Mouse (Mus musculus) Patski (cell line): Measurements from ENCODE around the gene Adk. TPM values are rescaled to one million over a fixed set of nuclear protein-coding genes. Genes with fewer than 3 reads are reported as not detected.

Experiments used
- ATAC-seq: fragments of 100-300 bp; one replicate; pipeline ENCODE4 v1.8.0; 2021
- CTCF ChIA-PET: fragments of 350-600 bp; sonication (Branson Sonifier 250); formaldehyde crosslinking; loops from one replicate; lab custom pipeline; 2022; ENCODE audit warnings: inconsistent platforms; lab: Charles Lee
- POLR2A ChIA-PET: fragments of 350-600 bp; sonication (Branson Sonifier 250); formaldehyde crosslinking; loops from one replicate; lab custom pipeline; 2022; ENCODE audit warnings: antibody characterized with exemption, inconsistent platforms; lab: Charles Lee
- DNase-seq: peaks from one replicate; pipeline ENCODE4 v3.0.0-alpha.2; 2011; ENCODE audit warnings: low read depth, low spot score
- H3K27me3 ChIP-seq: fragments of 371-371 bp; one replicate; pipeline ENCODE4 v1.5.1; 2021
- CTCF ChIP-seq: fragments of 100-300 bp; IDR thresholded peaks from one replicate; pipeline ENCODE4 v1.5.1; 2021
- in situ Hi-C: fragments of 300-500 bp; cut with MboI; formaldehyde crosslinking; loops from 3 replicates; pipeline ENCODE4 v1.11.1; 2018; ENCODE audit warnings: low pct_unique_long_range_greater_than_20kb, mixed read lengths
- polyA plus RNA-seq: library from polyadenylated mRNA; unstranded; gene quantifications from one replicate; pipeline ENCODE4 v1.2.3, GENCODE M21; 2021

Adk gene
- polyA plus RNA-seq, 1 experiment from 2014 or later = 55.1 TPM

- DNase-seq = no peak
- ChIA-PET CTCF (interaction anchor here (0.6 kb wide), 1 partner anchor 277 kb away, joined by 3 read pairs; no protein-coding TSS in a partner anchor), POLR2A (no interaction called here)
- ATAC-seq = no peak
- in situ Hi-C loops = no loop called here
- no peak for TF ChIP-seq CTCF
- no peaks in the 10 kb centered on the region for H3K27me3 ChIP-seq
Measured at GRCm38 (mm10) chr14:21181053-21181452, 128.7 kb downstream of the Adk start.

DNA sequence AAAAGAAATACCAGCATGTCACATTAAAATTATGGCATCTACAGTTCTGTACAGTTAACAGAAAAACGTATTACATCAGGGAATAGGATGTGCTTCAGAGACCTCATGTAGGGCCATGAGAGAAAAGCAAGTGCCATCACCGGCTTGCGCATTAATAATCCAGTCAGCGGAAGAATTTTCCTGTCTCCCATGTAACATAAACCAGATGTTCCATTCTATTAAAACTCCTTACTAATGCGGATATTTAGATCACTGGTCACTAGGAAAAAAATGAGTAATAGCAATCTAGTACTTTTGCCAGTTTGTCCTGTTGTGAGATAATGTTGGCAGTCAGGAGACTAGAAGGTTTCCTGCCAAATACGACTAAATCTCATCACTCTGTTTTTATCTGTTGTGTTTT, 139.6 kb downstream of the Adk start:
- in situ Hi-C loops = no loop called here
- no peak for DNase-seq

GRCm38 (mm10) chr14:21192749-21193148, 140.4 kb downstream of the Adk start:
- in situ Hi-C loops = no loop called here
- ChIA-PET POLR2A (no interaction called here), CTCF (no interaction called here)

More for the DNA sequence above, 139.6 kb downstream of the Adk start:
- ChIA-PET POLR2A (no interaction called here), CTCF (no interaction called here)
- no peak for ATAC-seq
- TF ChIP-seq CTCF = no peak
- H3K27me3 ChIP-seq = no peaks in the 10 kb centered on the region

GRCm38 (mm10) chr14:21194336-21194735, 142.0 kb downstream of the Adk start:
- H3K27me3 ChIP-seq = no peaks in the 10 kb centered on the region
- no peak for ATAC-seq
- DNase-seq = no peak
- TF ChIP-seq CTCF = no peak
- in situ Hi-C loops = no loop called here
- CTCF ChIA-PET = interaction anchor here (0.8 kb wide), 1 partner anchor 10 kb away, joined by 3 read pairs; no protein-coding TSS in a partner anchor
- POLR2A ChIA-PET = no interaction called here

More at GRCm38 (mm10) chr14:21192749-21193148, 140.4 kb downstream of the Adk start:
- DNase-seq = no peak
- no peak for TF ChIP-seq CTCF
- H3K27me3 ChIP-seq = no peaks in the 10 kb centered on the region
- ATAC-seq = no peak

DNA sequence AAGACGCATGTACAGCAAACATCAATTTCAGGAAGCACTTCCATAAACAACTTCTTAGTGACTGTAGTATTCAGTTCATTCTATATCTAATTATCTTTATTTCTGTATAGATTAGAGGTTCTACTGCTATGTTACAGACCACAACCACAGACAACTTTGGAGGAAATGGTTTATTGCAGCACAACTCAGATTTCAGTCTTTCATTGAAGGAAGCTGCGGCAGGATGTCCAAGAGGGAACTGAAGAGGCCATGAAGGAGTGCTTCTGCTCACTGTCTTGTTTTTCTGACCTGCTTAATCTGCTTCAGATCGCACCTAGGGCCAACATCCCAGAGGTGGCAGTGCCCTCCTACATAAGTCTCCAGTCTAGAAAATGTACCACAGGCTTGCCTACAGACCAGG, 148.5 kb downstream of the Adk start:
- no peak for DNase-seq
- no peaks in the 10 kb centered on the region for H3K27me3 ChIP-seq
- POLR2A ChIA-PET = no interaction called here
- ATAC-seq = no peak
- in situ Hi-C loops = no loop called here
- CTCF ChIA-PET = no interaction called here
- TF ChIP-seq CTCF = no peak

DNA sequence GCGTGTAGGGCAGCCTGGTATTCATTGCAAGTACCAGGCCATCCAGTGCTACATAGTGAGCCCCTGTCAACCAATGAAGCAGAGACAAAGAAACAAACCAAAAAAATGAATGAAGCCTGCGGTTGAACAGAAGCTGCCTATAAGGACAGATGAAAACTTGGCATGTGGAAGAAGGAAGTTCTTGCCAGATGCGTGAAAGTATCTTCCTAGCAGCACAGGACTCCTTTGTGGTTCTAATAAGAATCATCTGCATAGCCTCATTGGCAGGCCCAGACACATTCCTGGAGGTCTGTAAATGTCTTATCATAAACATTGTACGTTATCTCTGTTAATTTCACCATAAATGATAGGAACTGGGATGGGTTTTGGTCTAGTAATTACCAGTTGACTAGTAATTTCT, 154.1 kb downstream of the Adk start:
- in situ Hi-C loops = no loop called here
- no peak for ATAC-seq
- DNase-seq = no peak
- POLR2A ChIA-PET = interaction anchor here (0.7 kb wide), 1 partner anchor 23 kb away, joined by 3 read pairs; no protein-coding TSS in a partner anchor
- no peaks in the 10 kb centered on the region for H3K27me3 ChIP-seq
- no peak for TF ChIP-seq CTCF
- CTCF ChIA-PET = interaction anchor here (0.7 kb wide), 1 partner anchor 649 kb away, joined by 3 read pairs; no protein-coding TSS in a partner anchor

DNA sequence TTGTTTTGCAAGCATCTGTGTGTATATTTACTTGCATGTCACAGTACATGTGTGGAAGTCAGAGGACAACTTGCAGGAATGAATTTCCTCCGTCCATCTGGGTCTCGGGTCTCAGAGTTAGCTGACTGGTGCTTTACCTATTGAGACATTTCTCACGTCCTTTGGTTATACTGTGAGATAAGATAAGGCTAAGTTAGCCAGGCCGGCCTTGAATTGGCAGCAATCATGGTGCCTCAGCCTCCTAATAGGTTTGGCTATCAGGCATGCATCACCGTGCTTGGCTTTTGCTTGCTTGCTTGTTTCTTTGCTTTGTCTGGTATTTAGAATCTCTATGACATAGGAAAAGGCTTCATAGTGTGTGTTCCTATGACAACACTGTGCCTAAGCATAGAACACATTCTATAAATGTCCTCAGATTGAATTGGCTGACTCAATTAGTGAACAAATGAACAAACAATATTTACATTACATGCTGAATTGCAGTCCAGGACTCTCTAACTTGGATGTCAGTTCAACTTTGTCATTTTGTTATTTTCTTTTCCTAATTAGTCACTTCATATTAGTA, 169.3 kb downstream of the Adk start:
- DNase-seq = no peak
- no peak for ATAC-seq
- in situ Hi-C loops = no loop called here
- no peak for TF ChIP-seq CTCF
- no peaks in the 10 kb centered on the region for H3K27me3 ChIP-seq
- ChIA-PET POLR2A (no interaction called here), CTCF (no interaction called here)

- ATAC-seq (no peak), DNase-seq (no peak)
- no peak for TF ChIP-seq CTCF
- POLR2A ChIA-PET = no interaction called here
- in situ Hi-C loops = no loop called here
- CTCF ChIA-PET = no interaction called here
- no peaks in the 10 kb centered on the region for H3K27me3 ChIP-seq
Measured at GRCm38 (mm10) chr14:21222206-21222605, 169.8 kb downstream of the Adk start.

DNA sequence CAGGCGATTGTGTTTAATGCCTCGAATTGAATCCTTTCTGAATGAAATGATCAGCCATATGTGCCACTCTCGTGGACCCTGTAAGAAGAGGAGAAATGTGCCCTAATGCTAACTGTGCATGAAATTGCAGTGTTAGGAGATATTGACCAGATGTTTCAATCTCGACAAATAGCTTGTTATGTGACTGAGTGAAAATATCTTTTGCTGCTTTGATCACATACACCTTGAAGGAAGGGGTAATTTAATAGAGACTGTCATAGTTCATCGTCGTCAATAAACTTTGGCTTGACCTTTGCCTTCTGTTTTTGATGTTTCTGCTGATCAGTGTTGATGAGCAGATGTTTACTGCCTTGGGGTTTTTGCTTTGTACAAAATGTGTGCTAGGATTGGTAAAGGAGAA, 171.1 kb downstream of the Adk start:
- ATAC-seq (no peak), DNase-seq (no peak)
- ChIA-PET POLR2A (no interaction called here), CTCF (no interaction called here)
- in situ Hi-C loops = no loop called here
- H3K27me3 ChIP-seq = no peaks in the 10 kb centered on the region
- TF ChIP-seq CTCF = no peak

- H3K27me3 ChIP-seq = no peaks in the 10 kb centered on the region
- ChIA-PET POLR2A (no interaction called here), CTCF (no interaction called here)
- ATAC-seq (no peak), DNase-seq (no peak)
- TF ChIP-seq CTCF = no peak
- in situ Hi-C loops = no loop called here
Measured at GRCm38 (mm10) chr14:21223971-21224635, 171.7 kb downstream of the Adk start.

- no peak for TF ChIP-seq CTCF
- ChIA-PET POLR2A (no interaction called here), CTCF (no interaction called here)
- in situ Hi-C loops = no loop called here
- ATAC-seq (no peak), DNase-seq (no peak)
- H3K27me3 ChIP-seq = no peaks in the 10 kb centered on the region
Measured at GRCm38 (mm10) chr14:21237051-21237450, 184.7 kb downstream of the Adk start.
